Mouse (Mus musculus) embryonic facial prominence, embryonic 11.5 days (tissue): ENCODE measurements around the gene Padi6. TPM values are rescaled to one million over a fixed set of nuclear protein-coding genes. Genes with fewer than 3 reads are reported as not detected.

Source experiments
- ATAC-seq: fragments of 200-750 bp; cut with Nextera tagmentation; replicated peaks from 2 replicates; pipeline ENCODE4 v1.8.0; 2017; ENCODE audit warnings: low read depth; ENCODE audit not compliant: insufficient number of reproducible peaks, low FRiP score, low TSS enrichment
- DNase-seq: peaks from one replicate; pipeline ENCODE4 v3.0.0-alpha.2; 2015; ENCODE audit warnings: low spot score
- H3K27ac ChIP-seq: fragments of 300-500 bp; sonication (generic); replicated peaks from 2 replicates; pipeline ENCODE4 v1.5.1; 2014; ENCODE audit warnings: mild to moderate bottlenecking, low read depth, low read length, control low read depth
- H3K27me3 ChIP-seq: fragments of 300-500 bp; sonication (generic); 2 replicates; pipeline ENCODE4 v1.6.1; 2014; ENCODE audit warnings: mild to moderate bottlenecking, low read length, moderate library complexity, mixed read lengths; ENCODE audit not compliant: control insufficient read depth, insufficient read depth
- H3K36me3 ChIP-seq: fragments of 300-500 bp; sonication (generic); replicated peaks from 2 replicates; pipeline ENCODE4 v1.6.1; 2014; ENCODE audit warnings: low read depth, mild to moderate bottlenecking, low read length, moderate library complexity, mixed read lengths; ENCODE audit not compliant: control insufficient read depth, insufficient read depth
- H3K4me1 ChIP-seq: fragments of 300-500 bp; sonication (generic); 2 replicates; pipeline ENCODE4 v1.6.1; 2014; ENCODE audit warnings: low read length, mixed read lengths; ENCODE audit not compliant: control insufficient read depth, insufficient read depth
- H3K4me2 ChIP-seq: fragments of 300-500 bp; sonication (generic); 2 replicates; pipeline ENCODE4 v1.6.1; 2014; ENCODE audit warnings: low read depth, mild to moderate bottlenecking, control low read depth, low read length, moderate library complexity
- H3K4me3 ChIP-seq: fragments of 300-500 bp; sonication (generic); 2 replicates; pipeline ENCODE4 v1.5.1; 2014; ENCODE audit warnings: low read depth, low read length, control low read depth
- H3K9ac ChIP-seq: fragments of 300-500 bp; sonication (generic); replicated peaks from 2 replicates; pipeline ENCODE4 v1.6.1; 2014; ENCODE audit warnings: mild to moderate bottlenecking, control low read depth, low read length
- H3K9me3 ChIP-seq: fragments of 300-500 bp; sonication (generic); replicated peaks from 2 replicates; pipeline ENCODE4 v1.6.1; 2016; ENCODE audit warnings: mild to moderate bottlenecking, low read length, inconsistent platforms, mixed read lengths; ENCODE audit not compliant: control insufficient read depth
- WGBS: fragments of 180-500 bp; shearing (Covaris S2); extraction: QIAGEN DNeasy Blood & Tissue Kit; methylation state at CpG from one replicate; pipeline ENCODE4 v1.1.7; 2014; 5-methylcytosine and 5-hydroxymethylcytosine counted together
- polyA plus RNA-seq: library from polyadenylated mRNA; unstranded; fragments of >200 nt; fragmentation: Nextera tagmentation; extraction: Ambion mirVana; gene quantifications from 2 replicates; pipeline ENCODE4 v1.2.1, GENCODE M21; 2014

The Padi6 gene
- polyA plus RNA-seq, 1 experiment from 2014 or later, result not detected

DNA sequence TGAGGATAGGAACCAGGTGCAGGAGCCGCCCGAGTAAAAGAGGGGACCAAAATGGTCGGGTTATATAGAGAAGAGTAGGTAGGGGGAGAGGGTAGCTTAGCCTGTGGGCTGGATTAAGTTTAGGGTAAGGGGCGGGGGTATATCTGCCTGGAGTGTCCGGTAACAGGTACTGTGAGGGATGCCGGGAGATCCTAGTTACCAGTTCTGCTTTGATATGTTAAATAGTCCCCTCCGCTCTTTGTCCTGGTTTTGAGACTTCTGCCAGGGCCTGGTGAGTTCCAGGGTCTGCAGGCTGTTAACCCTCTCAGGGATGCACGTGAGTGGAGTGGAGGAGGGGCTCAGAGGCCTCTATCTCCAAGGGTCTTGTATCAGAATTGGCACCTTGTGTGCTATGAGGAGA is 38.8 kb downstream of the Padi6 start:
- H3K36me3 ChIP-seq, result peaks cover 7% of the 10 kb centered on the region
- H3K4me1 ChIP-seq, result peaks cover 5% of the 10 kb centered on the region; the same call in 1 of the 2 replicates
- peak; percentile 31 for ATAC-seq
- no peaks in the 10 kb centered on the region for H3K9me3 ChIP-seq
- H3K27me3 ChIP-seq, result peaks cover 2% of the 10 kb centered on the region; the same call in 1 of the 2 replicates
- 4% methylated on average over 8 of the region's 8 CpGs for WGBS
- peak overlapping the region; percentile 99 for H3K9ac ChIP-seq
- peak overlapping the region; percentile 70 for H3K4me2 ChIP-seq
- H3K4me3 ChIP-seq, result peak overlapping the region; percentile 89
- H3K27ac ChIP-seq, result peak overlapping the region; percentile 98
- peak; percentile 67 for DNase-seq

- peak overlapping the region; percentile 70 for H3K4me2 ChIP-seq
- peaks cover 3% of the 10 kb centered on the region; the same call in 1 of the 2 replicates for H3K27me3 ChIP-seq
- H3K36me3 ChIP-seq, result peaks cover under 1% of the 10 kb centered on the region
- H3K9ac ChIP-seq, result peak overlapping the region; percentile 99
- H3K9me3 ChIP-seq, result no peaks in the 10 kb centered on the region
- peak overlapping the region; percentile 89 for H3K4me3 ChIP-seq
- peak; percentile 92 for DNase-seq
- under 1% methylated on average over 35 of the region's 68 CpGs for WGBS
- H3K4me1 ChIP-seq, result peaks cover 5% of the 10 kb centered on the region; the same call in 1 of the 2 replicates
- H3K27ac ChIP-seq, result peak overlapping the region; percentile 98
- peak; percentile 34; the same call in 1 of the 2 replicates for ATAC-seq
Observed at GRCm38 (mm10) chr4:140702611-140703327, 39.7 kb downstream of the Padi6 start.

GRCm38 (mm10) chr4:140701716-140702561 is 40.5 kb downstream of the Padi6 start:
- Histone ChIP-seq H3K9me3 (no peaks in the 10 kb centered on the region), H3K4me1 (peaks cover 5% of the 10 kb centered on the region; the same call in 1 of the 2 replicates), H3K9ac (peak overlapping the region; percentile 99), H3K27me3 (peaks cover 3% of the 10 kb centered on the region; the same call in 1 of the 2 replicates), H3K4me3 (peak overlapping the region; percentile 89), H3K27ac (peak overlapping the region; percentile 98), H3K36me3 (no peaks in the 10 kb centered on the region; the same call in none of the 2 replicates), H3K4me2 (peak overlapping the region; percentile 70)
- peak; percentile 68 for DNase-seq
- no peak for ATAC-seq
- WGBS, result under 1% methylated on average over 61 of the region's 107 CpGs

GRCm38 (mm10) chr4:140701049-140701715 is 41.3 kb downstream of the Padi6 start:
- H3K4me2 ChIP-seq, result peak overlapping the region; percentile 73
- peaks cover 3% of the 10 kb centered on the region; the same call in 1 of the 2 replicates for H3K27me3 ChIP-seq
- no peaks in the 10 kb centered on the region for H3K9me3 ChIP-seq
- peaks cover 5% of the 10 kb centered on the region; the same call in 1 of the 2 replicates for H3K4me1 ChIP-seq
- H3K36me3 ChIP-seq, result no peaks in the 10 kb centered on the region; the same call in 1 of the 2 replicates
- peak; percentile 91 for DNase-seq
- under 1% methylated on average over 56 of the region's 61 CpGs for WGBS
- H3K9ac ChIP-seq, result peak overlapping the region; percentile 99
- peak overlapping the region; percentile 89 for H3K4me3 ChIP-seq
- peak; percentile 66 for ATAC-seq
- peak overlapping the region; percentile 98 for H3K27ac ChIP-seq

- ATAC-seq (no peak), DNase-seq (peak; percentile 54)
- H3K4me3 ChIP-seq, result peak within 1 kb of the TSS; percentile 89
- H3K4me2 ChIP-seq, result peak within 1 kb of the TSS; percentile 73
- 4% methylated on average over 20 of the region's 20 CpGs for WGBS
- peaks cover 5% of the 10 kb centered on the region; the same call in 1 of the 2 replicates for H3K4me1 ChIP-seq
- peaks cover 3% of the 10 kb centered on the region; the same call in 1 of the 2 replicates for H3K27me3 ChIP-seq
- peak within 1 kb of the TSS; percentile 99 for H3K9ac ChIP-seq
- no peaks in the 10 kb centered on the region for H3K9me3 ChIP-seq
- peak within 1 kb of the TSS; percentile 98 for H3K27ac ChIP-seq
- H3K36me3 ChIP-seq, result no peaks in the 10 kb centered on the region; the same call in 1 of the 2 replicates
Observed at GRCm38 (mm10) chr4:140700269-140701018, 42.0 kb downstream of the Padi6 start, which contains the start of gene Rcc2. TSS of gene Rcc2 (plus strand) at chr4:140700541.

- Histone ChIP-seq H3K9me3 (no peaks in the 10 kb centered on the region), H3K9ac (peak overlapping the region; percentile 40; the same call in 1 of the 2 replicates), H3K36me3 (no peaks in the 10 kb centered on the region; the same call in 1 of the 2 replicates), H3K27me3 (peaks cover 3% of the 10 kb centered on the region; the same call in 1 of the 2 replicates), H3K27ac (no peak overlapping the region), H3K4me2 (peak overlapping the region; percentile 52), H3K4me3 (peak overlapping the region; percentile 22), H3K4me1 (peaks cover 5% of the 10 kb centered on the region; the same call in 1 of the 2 replicates)
- ATAC-seq (no peak), DNase-seq (peak; percentile 69)
- 6% methylated on average over 29 of the region's 29 CpGs for WGBS
Observed at GRCm38 (mm10) chr4:140699441-140700127, 42.9 kb downstream of the Padi6 start.
